Mouse (Mus musculus): Measurements from ENCODE around the gene Tas1r1. TPM values are rescaled to one million over a fixed set of nuclear protein-coding genes. Genes with fewer than 3 reads are reported as not detected.
A peak's percentile ranks its signal among the peaks of the same experiment; 100 is the strongest.
"Not testable (repeated sequence)": the region's sequence is repeated elsewhere in the genome, so short reads cannot be mapped to it uniquely, and the experiment has no call there.

Gene Tas1r1
- polyA plus RNA-seq, 1 experiment from 2014 or later = 2.0 TPM

DNA sequence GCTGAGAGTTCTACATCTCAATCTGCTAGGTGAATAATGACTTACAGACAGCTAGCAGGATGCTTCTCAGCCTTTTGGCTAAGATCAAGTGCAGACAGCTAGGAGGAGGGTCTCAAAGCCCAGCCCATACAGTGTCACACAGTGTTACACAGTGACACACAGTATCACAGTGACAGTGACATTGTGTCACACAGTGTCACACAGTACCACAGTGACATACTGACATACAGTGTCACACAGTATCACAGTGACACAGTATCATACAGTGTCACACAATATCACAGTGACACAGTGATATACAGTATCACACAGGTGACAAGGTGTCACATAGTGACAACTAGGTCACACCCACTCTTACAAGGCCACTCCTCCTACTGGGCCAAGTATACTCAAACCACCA lies 28.9 kb upstream of the Tas1r1 start:
- no peaks in the 10 kb centered on the region for H3K9me3 ChIP-seq (ENCODE audit: control insufficient read depth, low read length)
- peaks cover 2% of the 10 kb centered on the region; the same call in 1 of the 2 replicates for H3K4me1 ChIP-seq (ENCODE audit: control insufficient read depth, insufficient read depth, low read depth, low read length)
- H3K27me3 ChIP-seq (replicated peaks; ENCODE audit: control insufficient read depth, insufficient read depth, low read length) = no peaks in the 10 kb centered on the region
- no peak for ATAC-seq
- H3K27ac ChIP-seq (ENCODE audit: low read depth, low read length) = no peak overlapping the region
- H3K4me3 ChIP-seq (ENCODE audit: low read length) = no peak overlapping the region
- no peaks in the 10 kb centered on the region for H3K36me3 ChIP-seq (ENCODE audit: control insufficient read depth, insufficient read depth, low read length)
- no peak overlapping the region for H3K9ac ChIP-seq (ENCODE audit: low read depth, low read length)
- H3K4me2 ChIP-seq (ENCODE audit: low read length) = no peak overlapping the region

DNA sequence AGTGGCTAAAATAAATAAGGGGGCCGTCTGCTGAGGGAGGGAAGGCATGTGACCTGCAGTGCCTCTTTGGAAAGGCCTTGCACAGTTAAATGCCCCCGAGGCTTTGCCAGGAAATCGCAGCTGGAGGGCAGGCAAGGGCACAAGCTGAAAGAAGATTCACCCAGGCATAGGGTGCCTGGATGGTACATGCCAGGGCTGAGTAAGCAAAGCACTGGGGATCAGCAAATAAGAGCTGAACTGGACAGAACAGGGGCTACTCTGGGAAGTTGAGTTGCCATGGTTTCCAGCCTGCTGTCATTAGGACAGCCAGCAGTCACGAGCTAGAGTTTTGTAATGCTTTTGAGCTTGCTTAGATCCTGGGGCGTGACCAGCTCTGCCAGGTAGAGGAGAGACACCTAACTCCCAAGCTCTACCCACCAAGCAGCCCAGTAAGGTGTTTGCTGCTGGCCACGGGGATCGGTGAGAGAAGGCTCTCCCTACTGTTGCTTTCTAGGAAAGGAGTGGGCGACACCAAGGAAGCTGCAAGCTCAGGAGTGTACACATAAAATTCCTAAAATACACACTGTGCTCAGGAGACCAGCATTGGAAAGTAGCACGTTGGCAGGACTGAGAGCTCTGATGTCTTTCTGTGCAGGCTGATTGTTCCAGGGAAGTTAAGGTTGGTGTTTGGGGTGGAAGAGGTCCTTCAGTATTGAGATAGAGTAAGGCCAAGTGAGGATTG lies 24.2 kb upstream of the Tas1r1 start:
- H3K27ac ChIP-seq (ENCODE audit: low read depth, low read length) = no peak overlapping the region
- ATAC-seq = no peak
- H3K9ac ChIP-seq (ENCODE audit: low read depth, low read length) = no peak overlapping the region
- peaks cover 19% of the 10 kb centered on the region for H3K36me3 ChIP-seq (ENCODE audit: control insufficient read depth, insufficient read depth, low read length)
- H3K4me2 ChIP-seq (ENCODE audit: low read length) = no peak overlapping the region
- no peaks in the 10 kb centered on the region for H3K27me3 ChIP-seq (replicated peaks; ENCODE audit: control insufficient read depth, insufficient read depth, low read length)
- no peak overlapping the region for H3K4me3 ChIP-seq (ENCODE audit: low read length)
- 71% methylated on average over 9 of the region's 9 CpGs for WGBS
- H3K4me1 ChIP-seq (ENCODE audit: control insufficient read depth, insufficient read depth, low read depth, low read length) = no peaks in the 10 kb centered on the region
- H3K9me3 ChIP-seq (ENCODE audit: control insufficient read depth, low read length) = no peaks in the 10 kb centered on the region

GRCm38 (mm10) chr4:152044609-152045008 lies 6.2 kb upstream of the Tas1r1 start:
- Histone ChIP-seq H3K4me1 (ENCODE audit: control insufficient read depth, insufficient read depth, low read depth, low read length) (peaks cover 9% of the 10 kb centered on the region), H3K36me3 (ENCODE audit: control insufficient read depth, insufficient read depth, low read length) (peaks cover 47% of the 10 kb centered on the region), H3K9ac (ENCODE audit: low read depth, low read length) (no peak overlapping the region), H3K4me2 (ENCODE audit: low read length) (no peak overlapping the region), H3K27ac (ENCODE audit: low read depth, low read length) (no peak overlapping the region), H3K4me3 (ENCODE audit: low read length) (no peak overlapping the region), H3K27me3 (replicated peaks; ENCODE audit: control insufficient read depth, insufficient read depth, low read length) (no peaks in the 10 kb centered on the region), H3K9me3 (ENCODE audit: control insufficient read depth, low read length) (no peaks in the 10 kb centered on the region)
- ATAC-seq = no peak
- 83% methylated on average over 6 of the region's 6 CpGs for WGBS

DNA sequence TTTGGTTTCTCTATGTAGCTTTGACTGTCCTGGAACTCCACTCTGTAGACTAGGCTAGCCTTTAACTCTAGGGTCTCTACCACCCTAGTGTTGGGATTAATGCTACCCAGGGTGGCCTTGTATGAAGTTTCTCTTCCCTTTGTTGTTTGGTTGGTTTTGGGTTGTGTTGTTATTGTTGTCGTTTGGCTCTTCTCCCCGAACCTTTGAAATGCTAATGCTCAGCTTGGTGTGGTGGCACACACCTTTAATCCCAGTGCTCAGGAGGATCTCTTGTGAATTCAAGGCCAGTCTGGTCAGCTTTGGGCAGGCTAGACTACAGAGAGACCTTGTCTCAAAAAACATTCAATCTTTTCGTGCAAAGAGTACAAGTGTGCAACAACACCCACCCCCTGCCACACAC lies 4.8 kb upstream of the Tas1r1 start:
- Histone ChIP-seq H3K4me1 (ENCODE audit: control insufficient read depth, insufficient read depth, low read depth, low read length) (peaks cover 12% of the 10 kb centered on the region), H3K9me3 (ENCODE audit: control insufficient read depth, low read length) (no peaks in the 10 kb centered on the region), H3K27ac (ENCODE audit: low read depth, low read length) (no peak overlapping the region), H3K4me2 (ENCODE audit: low read length) (no peak overlapping the region), H3K4me3 (ENCODE audit: low read length) (no peak overlapping the region), H3K27me3 (replicated peaks; ENCODE audit: control insufficient read depth, insufficient read depth, low read length) (no peaks in the 10 kb centered on the region), H3K36me3 (ENCODE audit: control insufficient read depth, insufficient read depth, low read length) (peaks cover 43% of the 10 kb centered on the region), H3K9ac (ENCODE audit: low read depth, low read length) (no peak overlapping the region)
- no peak for ATAC-seq
- WGBS = 87% methylated on average over 3 of the region's 3 CpGs

- H3K4me2 ChIP-seq (ENCODE audit: low read length) = no peak overlapping the region
- peaks cover 34% of the 10 kb centered on the region for H3K36me3 ChIP-seq (ENCODE audit: control insufficient read depth, insufficient read depth, low read length)
- no peak overlapping the region for H3K9ac ChIP-seq (ENCODE audit: low read depth, low read length)
- no peak for ATAC-seq
- no peaks in the 10 kb centered on the region for H3K27me3 ChIP-seq (replicated peaks; ENCODE audit: control insufficient read depth, insufficient read depth, low read length)
- no peaks in the 10 kb centered on the region for H3K9me3 ChIP-seq (ENCODE audit: control insufficient read depth, low read length)
- peaks cover 12% of the 10 kb centered on the region for H3K4me1 ChIP-seq (ENCODE audit: control insufficient read depth, insufficient read depth, low read depth, low read length)
- 94% methylated on average over 22 of the region's 22 CpGs for WGBS
- no peak overlapping the region for H3K4me3 ChIP-seq (ENCODE audit: low read length)
- H3K27ac ChIP-seq (ENCODE audit: low read depth, low read length) = no peak overlapping the region
These were observed 3.7 kb upstream of the Tas1r1 start for GRCm38 (mm10) chr4:152041924-152042641.

- ATAC-seq = no peak
- H3K27ac ChIP-seq (ENCODE audit: low read depth, low read length) = no peak overlapping the region
- peaks cover 20% of the 10 kb centered on the region for H3K36me3 ChIP-seq (ENCODE audit: control insufficient read depth, insufficient read depth, low read length)
- WGBS = 6% methylated on average over 25 of the region's 25 CpGs
- peak overlapping the region; percentile 99 for H3K4me3 ChIP-seq (ENCODE audit: low read length)
- peak overlapping the region; percentile 99 for H3K4me2 ChIP-seq (ENCODE audit: low read length)
- peaks cover 12% of the 10 kb centered on the region for H3K4me1 ChIP-seq (ENCODE audit: control insufficient read depth, insufficient read depth, low read depth, low read length)
- peak overlapping the region; percentile 87 for H3K9ac ChIP-seq (ENCODE audit: low read depth, low read length)
- H3K9me3 ChIP-seq (ENCODE audit: control insufficient read depth, low read length) = no peaks in the 10 kb centered on the region
- no peaks in the 10 kb centered on the region for H3K27me3 ChIP-seq (replicated peaks; ENCODE audit: control insufficient read depth, insufficient read depth, low read length)
These were observed 1.5 kb upstream of the Tas1r1 start for GRCm38 (mm10) chr4:152039831-152040310.

DNA sequence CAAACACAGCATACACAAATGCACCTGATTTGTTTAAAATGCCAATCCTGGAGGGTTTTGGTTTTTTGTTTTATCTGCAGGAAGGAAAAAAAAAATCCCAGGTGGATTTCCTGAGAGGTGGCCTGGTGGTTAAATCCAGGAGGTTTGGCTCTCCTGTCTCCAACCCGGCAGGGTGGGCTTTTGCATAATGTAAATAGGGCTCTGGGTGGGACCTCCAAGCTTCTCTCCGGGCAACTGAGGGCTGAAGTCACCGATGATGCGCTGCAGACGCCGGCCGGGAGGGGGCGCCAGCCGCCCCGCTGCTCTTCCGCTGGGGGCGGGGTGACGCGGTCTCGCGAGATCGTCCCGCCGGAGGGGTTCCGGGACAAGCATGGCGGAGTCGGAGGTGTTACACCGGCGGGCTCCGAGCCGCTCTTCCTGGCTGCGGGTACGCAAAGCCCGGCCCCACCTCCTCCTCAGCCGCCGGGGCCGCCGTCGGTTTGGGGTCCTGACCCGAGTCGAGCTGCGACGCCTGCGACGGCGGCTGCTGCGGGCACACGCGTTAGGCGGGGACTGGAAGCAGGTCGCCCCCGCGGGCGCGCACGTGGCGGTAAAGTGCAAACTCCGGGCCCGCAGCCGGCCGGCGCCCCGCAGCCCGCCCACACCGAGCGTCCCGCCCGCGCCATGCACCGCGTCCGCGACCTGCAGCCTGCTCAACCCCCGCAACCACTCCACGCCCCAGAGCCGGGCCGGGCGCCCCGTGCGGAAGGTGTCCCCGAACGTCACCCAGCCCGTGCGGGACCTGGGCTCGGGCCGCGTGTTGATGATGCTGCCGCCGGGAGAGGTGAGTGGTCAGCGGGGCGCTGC lies 840 bp upstream of the Tas1r1 start, which contains the start of gene Nol9:
Nol9 (plus strand) TSS at position 337 of the 846 bp plus-strand sequence.
- H3K27ac ChIP-seq (ENCODE audit: low read depth, low read length) = peak within 1 kb of the TSS; percentile 51; the same call in 1 of the 2 replicates
- peak within 1 kb of the TSS; percentile 99 for H3K4me2 ChIP-seq (ENCODE audit: low read length)
- H3K9me3 ChIP-seq (ENCODE audit: control insufficient read depth, low read length) = no peaks in the 10 kb centered on the region
- H3K4me1 ChIP-seq (ENCODE audit: control insufficient read depth, insufficient read depth, low read depth, low read length) = peaks cover 12% of the 10 kb centered on the region
- ATAC-seq = peak; percentile 91
- peaks cover 20% of the 10 kb centered on the region for H3K36me3 ChIP-seq (ENCODE audit: control insufficient read depth, insufficient read depth, low read length)
- peak within 1 kb of the TSS; percentile 87 for H3K9ac ChIP-seq (ENCODE audit: low read depth, low read length)
- WGBS = under 1% methylated on average over 69 of the region's 86 CpGs
- H3K4me3 ChIP-seq (ENCODE audit: low read length) = peak within 1 kb of the TSS; percentile 99
- H3K27me3 ChIP-seq (replicated peaks; ENCODE audit: control insufficient read depth, insufficient read depth, low read length) = no peaks in the 10 kb centered on the region

- H3K4me1 ChIP-seq (ENCODE audit: control insufficient read depth, insufficient read depth, low read depth, low read length) = peaks cover 12% of the 10 kb centered on the region
- ATAC-seq; H3K9ac ChIP-seq (ENCODE audit: low read depth, low read length); H3K27ac ChIP-seq (ENCODE audit: low read depth, low read length); H3K4me3 ChIP-seq (ENCODE audit: low read length); H3K4me2 ChIP-seq (ENCODE audit: low read length); H3K36me3 ChIP-seq (ENCODE audit: control insufficient read depth, insufficient read depth, low read length); H3K9me3 ChIP-seq (ENCODE audit: control insufficient read depth, low read length); H3K27me3 ChIP-seq (replicated peaks; ENCODE audit: control insufficient read depth, insufficient read depth, low read length): not testable (repeated sequence)
- 91% methylated on average over 6 of the region's 6 CpGs for WGBS
These were observed 1.9 kb downstream of the Tas1r1 start for GRCm38 (mm10) chr4:152036464-152036863.

Data from hindbrain, embryonic 16.5 days (tissue).